Mouse (Mus musculus) ES-E14 (cell line): ENCODE results near the gene Gm16181.

Experiments used
- MAFK ChIP-seq: IDR thresholded peaks from 2 replicates; pipeline ENCODE4 v1.6.1; 2014; ENCODE audit warnings: mild to moderate bottlenecking, low read depth, low read length, inconsistent platforms; ENCODE audit not compliant: insufficient read depth
- ZNF384 ChIP-seq: IDR thresholded peaks from 2 replicates; pipeline ENCODE4 v1.6.1; 2012; ENCODE audit warnings: low read depth, low read length, inconsistent platforms

GRCm38 (mm10) chr17:35244999-35245398, 24.4 kb downstream of the Gm16181 start:
- no peak for TF ChIP-seq MAFK
- TF ChIP-seq ZNF384 = no peak
